ENCODE assay signal across 8 mouse cellular contexts in the genomic region with DNA sequence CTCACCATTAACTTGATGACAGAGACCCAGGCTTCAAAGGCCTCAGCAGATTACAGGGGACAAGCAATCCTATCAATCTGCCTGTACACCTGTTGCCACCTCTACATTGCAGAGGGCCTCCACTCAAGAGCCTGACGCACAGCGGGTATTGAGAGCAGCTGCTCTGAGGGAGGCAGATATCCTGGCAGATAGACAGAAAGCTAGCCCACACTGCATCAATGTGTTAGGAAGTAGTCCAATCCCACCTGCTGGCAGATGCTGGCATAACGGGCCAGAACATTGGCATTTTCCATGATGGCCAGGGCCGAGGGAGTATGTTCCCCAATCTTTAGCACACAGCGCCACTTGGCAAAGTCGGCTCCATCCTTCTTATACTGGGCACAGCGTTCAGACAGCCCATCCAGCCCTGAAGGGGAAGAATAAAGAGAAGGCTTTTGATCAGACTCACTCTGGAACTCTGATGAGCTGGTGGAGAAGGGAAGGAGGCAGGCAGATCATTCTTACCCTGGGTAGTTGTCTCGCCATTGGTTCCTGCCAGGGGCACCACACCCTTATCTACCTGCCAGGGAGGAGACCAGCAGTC. TPM values are rescaled to one million over a fixed set of nuclear protein-coding genes. Genes with fewer than 3 reads are reported as not detected.
DNase-seq lines count a peak whose midpoint lies in the region; ATAC-seq and TF ChIP-seq lines count a peak whose summit lies in the region.

No protein-coding gene starts in this region.

- peaks cover 17% of the 10 kb centered on the region for H3K36me3 ChIP-seq in heart, adult 2 months (ENCODE audit: control insufficient read depth, insufficient read depth, low read length)
- H3K36me3 ChIP-seq in heart, embryonic 15.5 days = peaks cover 27% of the 10 kb centered on the region
- peaks cover 38% of the 10 kb centered on the region for H3K36me3 ChIP-seq in limb, embryonic 13.5 days

- no peaks in the 10 kb centered on the region for H3K79me2 ChIP-seq in heart, adult 2 months (replicated peaks; ENCODE audit: control insufficient read depth, insufficient read depth, low read length)

- H3K4me2 ChIP-seq in heart, embryonic 15.5 days = peak overlapping the region; percentile 83
- H3K4me2 ChIP-seq in limb, embryonic 13.5 days (replicated peaks) = peak overlapping the region; percentile 91

- H3K27ac ChIP-seq in heart, adult 2 months = no peak overlapping the region; the same call in 1 of the 2 replicates
- H3K27ac ChIP-seq in bone marrow, adult 2 months (ENCODE audit: control insufficient read depth, insufficient read depth, low read depth, low read length, poor library complexity) = no peak overlapping the region
- H3K27ac ChIP-seq in heart, embryonic 15.5 days = 0 out of 2 replicates have a peak overlapping the region, but pooled peaks have one; percentile 2
- no peak overlapping the region for H3K27ac ChIP-seq in limb, embryonic 13.5 days

- TF ChIP-seq CTCF in heart, adult 2 months (IDR thresholded peaks at IDR 0.05) = peak; percentile 40
- peak; percentile 9; the same call in 1 of the 2 replicates for TF ChIP-seq CTCF in bone marrow, adult 2 months (IDR thresholded peaks at IDR 0.05; ENCODE audit: control insufficient read depth, insufficient read depth, low read length)

- H3K9me3 ChIP-seq in heart, embryonic 15.5 days (replicated peaks) = no peaks in the 10 kb centered on the region
- H3K9me3 ChIP-seq in limb, embryonic 13.5 days = no peaks in the 10 kb centered on the region

- H3K4me1 ChIP-seq in heart, adult 2 months (ENCODE audit: control insufficient read depth, insufficient read depth, low read length) = peaks cover 7% of the 10 kb centered on the region
- H3K4me1 ChIP-seq in bone marrow, adult 2 months (ENCODE audit: control insufficient read depth, insufficient read depth, low read length) = peaks cover 3% of the 10 kb centered on the region
- peaks cover 60% of the 10 kb centered on the region for H3K4me1 ChIP-seq in heart, embryonic 15.5 days (replicated peaks)
- peaks cover 47% of the 10 kb centered on the region for H3K4me1 ChIP-seq in limb, embryonic 13.5 days

- ATAC-seq in heart, embryonic 15.5 days (replicated peaks; ENCODE audit: insufficient number of reproducible peaks, insufficient read depth, low FRiP score, low read depth) = no peak
- no peak for ATAC-seq in limb, embryonic 13.5 days (ENCODE audit: low FRiP score, low read depth)

- no peak for TF ChIP-seq EP300 in heart, adult 2 months (IDR thresholded peaks at IDR 0.05; ENCODE audit: insufficient read depth, low read depth, low read length)

- no peak for TF ChIP-seq POLR2A in heart, adult 2 months (IDR thresholded peaks at IDR 0.05; ENCODE audit: insufficient read depth, low read depth, low read length)
- TF ChIP-seq POLR2A in bone marrow, adult 2 months (IDR thresholded peaks at IDR 0.05; ENCODE audit: borderline replicate concordance, control insufficient read depth, low read depth, low read length) = no peak

- no peak overlapping the region for H3K9ac ChIP-seq in heart, adult 2 months (ENCODE audit: low read depth, low read length)
- peak overlapping the region; percentile 95 for H3K9ac ChIP-seq in heart, embryonic 15.5 days
- H3K9ac ChIP-seq in limb, embryonic 13.5 days = 0 out of 2 replicates have a peak overlapping the region, but pooled peaks have one; percentile 8

- H3K27me3 ChIP-seq in heart, adult 2 months (ENCODE audit: control insufficient read depth, insufficient read depth, low read length) = no peaks in the 10 kb centered on the region
- no peaks in the 10 kb centered on the region for H3K27me3 ChIP-seq in heart, embryonic 15.5 days
- H3K27me3 ChIP-seq in limb, embryonic 13.5 days = no peaks in the 10 kb centered on the region

- intact Hi-C loops in heart, adult 2 months (cut with DNase I) = no loop called here

- 37% methylated on average over 8 of the region's 8 CpGs for WGBS in heart, adult 2 months
- WGBS in bone marrow, adult 2 months = 70% methylated on average over 8 of the region's 8 CpGs
- WGBS in heart, embryonic 15.5 days = 58% methylated on average over 8 of the region's 8 CpGs
- WGBS in limb, embryonic 13.5 days = 79% methylated on average over 8 of the region's 8 CpGs

- peak overlapping the region; percentile 94; the same call in 1 of the 2 replicates for H3K4me3 ChIP-seq in heart, adult 2 months
- no peak overlapping the region for H3K4me3 ChIP-seq in bone marrow, adult 2 months (replicated peaks; ENCODE audit: control insufficient read depth, low read depth, low read length)
- peak overlapping the region; percentile 88 for H3K4me3 ChIP-seq in heart, embryonic 15.5 days
- peak overlapping the region; percentile 87 for H3K4me3 ChIP-seq in limb, embryonic 13.5 days

- no peak for DNase-seq in heart, adult 2 months
- DNase-seq in heart, adult 8-10 months (ENCODE audit: low spot score) = no peak
- DNase-seq in 3T3-L1 (ENCODE audit: low read depth, low spot score) = peak; percentile 84
- DNase-seq in right cerebral cortex, postnatal 36 days (ENCODE audit: low spot score in 2 of 2) = peak; percentile 40 to 51
- no peak for DNase-seq in embryo, embryonic 10.5 days (ENCODE audit: low spot score)

RNA-seq across cellular contexts. Expression of gene Fam57b, which starts 1.0 kb away (rescaled TPM):
- 1 to 10 TPM; 7.4 to 8.8 TPM for total RNA-seq in heart, adult 2 months (2021)
- polyA plus RNA-seq in heart, adult 2 months (2012; rRNA removed) = 9.0 and 12.8 TPM in 2 replicates
- total RNA-seq in heart, adult 8-10 months (2022) = 10 to 100 TPM in 1 of 4 experiments, 1 to 10 TPM in 3; 6.9 to 10.1 (median 8.0) TPM
- 1.9 TPM in 1 of 2 replicates, not detected in the other for polyA plus RNA-seq in bone marrow, adult 2 months (2011; ENCODE audit: insufficient read depth, insufficient read length, low replicate concordance, missing spikeins)
- 0.69 and 1.3 TPM in 2 replicates for polyA plus RNA-seq in heart, embryonic 15.5 days (2015; fragmentation: Nextera tagmentation; extraction: Ambion mirVana)
- polyA plus RNA-seq in limb, embryonic 13.5 days (2015; fragmentation: Nextera tagmentation; extraction: Ambion mirVana) = 0.18 and 0.52 TPM in 2 replicates

RNA-seq across cellular contexts. Expression of gene Ppp4c, which starts 4.1 kb away (rescaled TPM):
- total RNA-seq in heart, adult 2 months (2021) = 10 to 100 TPM; 31.8 to 31.9 TPM
- 65.6 and 99.5 TPM in 2 replicates for polyA plus RNA-seq in heart, adult 2 months (2012; rRNA removed)
- total RNA-seq in heart, adult 8-10 months (2022) = 10 to 100 TPM; 32.7 to 36.8 (median 34.5) TPM
- polyA plus RNA-seq in bone marrow, adult 2 months (2011; ENCODE audit: insufficient read depth, insufficient read length, low replicate concordance, missing spikeins) = 90.6 and 130 TPM in 2 replicates
- 120 and 149 TPM in 2 replicates for polyA plus RNA-seq in heart, embryonic 15.5 days (2015; fragmentation: Nextera tagmentation; extraction: Ambion mirVana)
- polyA plus RNA-seq in limb, embryonic 13.5 days (2015; fragmentation: Nextera tagmentation; extraction: Ambion mirVana) = 287 and 322 TPM in 2 replicates

RNA-seq across cellular contexts. Expression of gene Tbx6, which starts 15.2 kb away (rescaled TPM):
- total RNA-seq in heart, adult 2 months (2021) = under 1 TPM; 0.44 to 0.66 TPM
- 2.3 and 2.9 TPM in 2 replicates for polyA plus RNA-seq in heart, adult 2 months (2012; rRNA removed)
- total RNA-seq in heart, adult 8-10 months (2022) = under 1 TPM; 0.40 to 0.49 (median 0.42) TPM
- 7.5 and 13.7 TPM in 2 replicates for polyA plus RNA-seq in bone marrow, adult 2 months (2011; ENCODE audit: insufficient read depth, insufficient read length, low replicate concordance, missing spikeins)
- polyA plus RNA-seq in heart, embryonic 15.5 days (2015; fragmentation: Nextera tagmentation; extraction: Ambion mirVana) = 0.34 and 0.41 TPM in 2 replicates
- polyA plus RNA-seq in limb, embryonic 13.5 days (2015; fragmentation: Nextera tagmentation; extraction: Ambion mirVana) = 0.53 and 0.64 TPM in 2 replicates

RNA-seq across cellular contexts. Expression of gene Ypel3, which starts 19.7 kb away (rescaled TPM):
- 10 to 100 TPM; 60.2 to 89.9 TPM for total RNA-seq in heart, adult 2 months (2021)
- 115 and 144 TPM in 2 replicates for polyA plus RNA-seq in heart, adult 2 months (2012; rRNA removed)
- total RNA-seq in heart, adult 8-10 months (2022) = 10 to 100 TPM; 46.6 to 99.6 (median 72.6) TPM
- polyA plus RNA-seq in bone marrow, adult 2 months (2011; ENCODE audit: insufficient read depth, insufficient read length, low replicate concordance, missing spikeins) = 236 and 411 TPM in 2 replicates
- 78.1 and 90.5 TPM in 2 replicates for polyA plus RNA-seq in heart, embryonic 15.5 days (2015; fragmentation: Nextera tagmentation; extraction: Ambion mirVana)
- polyA plus RNA-seq in limb, embryonic 13.5 days (2015; fragmentation: Nextera tagmentation; extraction: Ambion mirVana) = 114 and 121 TPM in 2 replicates

RNA-seq across cellular contexts. Expression of gene Gdpd3, which starts 30.3 kb away (rescaled TPM):
- 1 to 10 TPM; 1.3 TPM for total RNA-seq in heart, adult 2 months (2021)
- 4.3 and 75.7 TPM in 2 replicates for polyA plus RNA-seq in heart, adult 2 months (2012; rRNA removed)
- 1 to 10 TPM; 1.3 to 2.2 (median 1.8) TPM for total RNA-seq in heart, adult 8-10 months (2022)
- 20.1 and 40.1 TPM in 2 replicates for polyA plus RNA-seq in bone marrow, adult 2 months (2011; ENCODE audit: insufficient read depth, insufficient read length, low replicate concordance, missing spikeins)
- polyA plus RNA-seq in heart, embryonic 15.5 days (2015; fragmentation: Nextera tagmentation; extraction: Ambion mirVana) = 1.2 and 1.3 TPM in 2 replicates
- polyA plus RNA-seq in limb, embryonic 13.5 days (2015; fragmentation: Nextera tagmentation; extraction: Ambion mirVana) = 1.7 and 2.1 TPM in 2 replicates

Comparison
In these comparisons a context has a peak if more than half of its experiments do, and no peak if none do; other contexts are left out.
1. DNase-seq: peak in 3T3-L1 (single experiment) and right cerebral cortex, postnatal 36 days (2 of 2); none in heart, adult 2 months (0 of 2), heart, adult 8-10 months (single experiment) and embryo, embryonic 10.5 days (single experiment).